Mouse (Mus musculus): ENCODE measurements around the gene Tmigd3. TPM values are rescaled to one million over a fixed set of nuclear protein-coding genes. Genes with fewer than 3 reads are reported as not detected.
A peak's percentile ranks its signal among the peaks of the same experiment; 100 is the strongest.

Tmigd3 gene
- polyA plus RNA-seq, 2 experiments = 0.09 to 0.11 TPM

- Histone ChIP-seq H3K4me1 (replicated peaks; ENCODE audit: control insufficient read depth in 2 of 2, insufficient read depth in 2 of 2, low read length in 1 of 2) (peaks cover 2 to 11% of the 10 kb centered on the region in 2 experiments; a peak in 3 of 4 replicates), H3K27ac (no peak overlapping the region), H3K4me3 (ENCODE audit: insufficient read depth in 1 of 2, low read depth in 2 of 2, low read length in 2 of 2) (no peak overlapping the region), H3K27me3 (ENCODE audit: control insufficient read depth, insufficient read depth, low read length) (no peaks in the 10 kb centered on the region), H3K36me3 (replicated peaks; ENCODE audit: control insufficient read depth, insufficient read depth, low read depth) (no peaks in the 10 kb centered on the region), H3K9ac (replicated peaks) (no peak overlapping the region), H3K9me3 (ENCODE audit: control insufficient read depth, low read length) (no peaks in the 10 kb centered on the region), H3K4me2 (ENCODE audit: low read depth) (no peak overlapping the region)
- DNase-seq (ENCODE audit: low read depth in 3 of 3, low spot score in 3 of 3) (no peak), ATAC-seq (ENCODE audit: insufficient read depth) (peak; percentile 28; the same call in 1 of the 2 replicates)
- 32% methylated on average over 7 of the region's 7 CpGs for WGBS (ENCODE audit: insufficient replicate concordance)
- TF ChIP-seq CTCF (IDR thresholded peaks at IDR 0.05; ENCODE audit: low read depth) (no peak), EP300 (IDR thresholded peaks at IDR 0.05; ENCODE audit: low read depth) (no peak)
Observed at GRCm38 (mm10) chr3:105825501-105826161, 45.1 kb upstream of the Tmigd3 start.

- H3K9me3 ChIP-seq (ENCODE audit: control insufficient read depth, low read length) = no peaks in the 10 kb centered on the region
- no peaks in the 10 kb centered on the region for H3K36me3 ChIP-seq (replicated peaks; ENCODE audit: control insufficient read depth, insufficient read depth, low read depth)
- no peak for TF ChIP-seq EP300 (IDR thresholded peaks at IDR 0.05; ENCODE audit: low read depth)
- TF ChIP-seq CTCF (IDR thresholded peaks at IDR 0.05; ENCODE audit: low read depth) = no peak
- H3K27me3 ChIP-seq (ENCODE audit: control insufficient read depth, insufficient read depth, low read length) = no peaks in the 10 kb centered on the region
- DNase-seq (ENCODE audit: low read depth in 3 of 3, low spot score in 3 of 3) (no peak), ATAC-seq (ENCODE audit: insufficient read depth) (no peak)
- 84% methylated on average over 3 of the region's 3 CpGs for WGBS (ENCODE audit: insufficient replicate concordance)
- no peak overlapping the region for H3K27ac ChIP-seq
- peaks cover 5 to 8% of the 10 kb centered on the region in 2 experiments for H3K4me1 ChIP-seq (replicated peaks; ENCODE audit: control insufficient read depth in 2 of 2, insufficient read depth in 2 of 2, low read length in 1 of 2)
- H3K9ac ChIP-seq (replicated peaks) = no peak overlapping the region
- no peak overlapping the region for H3K4me2 ChIP-seq (ENCODE audit: low read depth)
- H3K4me3 ChIP-seq (ENCODE audit: insufficient read depth in 1 of 2, low read depth in 2 of 2, low read length in 2 of 2) = no peak overlapping the region
Observed at GRCm38 (mm10) chr3:105831584-105831983, 39.1 kb upstream of the Tmigd3 start.

- Histone ChIP-seq H3K4me3 (ENCODE audit: insufficient read depth in 1 of 2, low read depth in 2 of 2, low read length in 2 of 2) (no peak overlapping the region), H3K9ac (replicated peaks) (peak overlapping the region; percentile 27; the same call in 1 of the 2 replicates), H3K4me2 (ENCODE audit: low read depth) (no peak overlapping the region), H3K27me3 (ENCODE audit: control insufficient read depth, insufficient read depth, low read length) (no peaks in the 10 kb centered on the region), H3K9me3 (ENCODE audit: control insufficient read depth, low read length) (no peaks in the 10 kb centered on the region), H3K36me3 (replicated peaks; ENCODE audit: control insufficient read depth, insufficient read depth, low read depth) (no peaks in the 10 kb centered on the region), H3K4me1 (replicated peaks; ENCODE audit: control insufficient read depth in 2 of 2, insufficient read depth in 2 of 2, low read length in 1 of 2) (peaks cover 8% of the 10 kb centered on the region in 2 experiments), H3K27ac (no peak overlapping the region)
- 22% methylated on average over 3 of the region's 3 CpGs for WGBS (ENCODE audit: insufficient replicate concordance)
- TF ChIP-seq EP300 (IDR thresholded peaks at IDR 0.05; ENCODE audit: low read depth) (peak; percentile 20; the same call in 1 of the 2 replicates), CTCF (IDR thresholded peaks at IDR 0.05; ENCODE audit: low read depth) (no peak)
- peak; percentile 68; the same call in 1 of the 2 replicates for ATAC-seq (ENCODE audit: insufficient read depth)
- DNase-seq (ENCODE audit: low read depth in 3 of 3, low spot score in 3 of 3) = no peak
Observed at GRCm38 (mm10) chr3:105835875-105836274, 34.8 kb upstream of the Tmigd3 start.

GRCm38 (mm10) chr3:105836883-105837282, 33.8 kb upstream of the Tmigd3 start:
- WGBS (ENCODE audit: insufficient replicate concordance) = 30% methylated on average over 3 of the region's 3 CpGs
- H3K9ac ChIP-seq (replicated peaks) = no peak overlapping the region
- DNase-seq (ENCODE audit: low read depth in 3 of 3, low spot score in 3 of 3) (no peak), ATAC-seq (ENCODE audit: insufficient read depth) (peak; percentile 39)
- no peaks in the 10 kb centered on the region for H3K9me3 ChIP-seq (ENCODE audit: control insufficient read depth, low read length)
- H3K27me3 ChIP-seq (ENCODE audit: control insufficient read depth, insufficient read depth, low read length) = no peaks in the 10 kb centered on the region
- TF ChIP-seq EP300 (IDR thresholded peaks at IDR 0.05; ENCODE audit: low read depth) = 0 out of 2 replicates have a peak, but pooled peaks have one; percentile 55
- no peak for TF ChIP-seq CTCF (IDR thresholded peaks at IDR 0.05; ENCODE audit: low read depth)
- H3K4me1 ChIP-seq (replicated peaks; ENCODE audit: control insufficient read depth in 2 of 2, insufficient read depth in 2 of 2, low read length in 1 of 2) = peaks cover 8% of the 10 kb centered on the region in 2 experiments
- no peak overlapping the region for H3K4me2 ChIP-seq (ENCODE audit: low read depth)
- no peak overlapping the region for H3K27ac ChIP-seq
- H3K36me3 ChIP-seq (replicated peaks; ENCODE audit: control insufficient read depth, insufficient read depth, low read depth) = no peaks in the 10 kb centered on the region
- H3K4me3 ChIP-seq (ENCODE audit: insufficient read depth in 1 of 2, low read depth in 2 of 2, low read length in 2 of 2) = no peak overlapping the region

- 61% methylated on average over 3 of the region's 3 CpGs for WGBS (ENCODE audit: insufficient replicate concordance)
Observed at GRCm38 (mm10) chr3:105838655-105839054, 32.0 kb upstream of the Tmigd3 start.

More at GRCm38 (mm10) chr3:105838655-105839054, 32.0 kb upstream of the Tmigd3 start:
- H3K9me3 ChIP-seq (ENCODE audit: control insufficient read depth, low read length) = no peaks in the 10 kb centered on the region
- ATAC-seq (ENCODE audit: insufficient read depth) (no peak), DNase-seq (ENCODE audit: low read depth in 3 of 3, low spot score in 3 of 3) (no peak)
- H3K4me1 ChIP-seq (replicated peaks; ENCODE audit: control insufficient read depth in 2 of 2, insufficient read depth in 2 of 2, low read length in 1 of 2) = peaks cover 8% of the 10 kb centered on the region in 2 experiments
- no peak overlapping the region for H3K27ac ChIP-seq
- H3K9ac ChIP-seq (replicated peaks) = no peak overlapping the region
- no peaks in the 10 kb centered on the region for H3K36me3 ChIP-seq (replicated peaks; ENCODE audit: control insufficient read depth, insufficient read depth, low read depth)
- no peak for TF ChIP-seq CTCF (IDR thresholded peaks at IDR 0.05; ENCODE audit: low read depth)
- no peak for TF ChIP-seq EP300 (IDR thresholded peaks at IDR 0.05; ENCODE audit: low read depth)
- no peaks in the 10 kb centered on the region for H3K27me3 ChIP-seq (ENCODE audit: control insufficient read depth, insufficient read depth, low read length)
- H3K4me3 ChIP-seq (ENCODE audit: insufficient read depth in 1 of 2, low read depth in 2 of 2, low read length in 2 of 2) = no peak overlapping the region
- no peak overlapping the region for H3K4me2 ChIP-seq (ENCODE audit: low read depth)

All from liver, embryonic 14.5 days (tissue).